13 mouse cellular contexts compared by ENCODE assay signal in the genomic region with DNA sequence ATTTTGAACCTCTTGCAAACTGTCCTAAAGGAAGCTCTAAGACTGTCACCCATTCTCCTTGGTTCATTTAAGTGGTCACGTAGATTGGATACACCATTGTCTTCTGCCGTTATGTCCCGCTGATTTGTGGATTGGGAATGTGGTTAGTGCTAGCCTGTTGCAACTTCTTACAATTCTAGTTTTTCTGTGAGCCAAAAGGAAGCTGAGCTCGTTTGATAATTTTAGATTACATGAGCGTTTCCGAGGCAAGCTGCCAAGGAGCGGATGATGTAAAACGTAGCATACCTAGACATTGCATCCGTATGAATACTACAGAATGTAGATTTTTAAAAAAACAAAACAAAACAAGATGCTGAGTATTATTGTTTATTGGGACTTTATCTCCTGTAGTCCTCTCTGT. TPM values are rescaled to one million over a fixed set of nuclear protein-coding genes. Genes with fewer than 3 reads are reported as not detected.
DNase-seq lines count a peak whose midpoint lies in the region; ATAC-seq and TF ChIP-seq lines count a peak whose summit lies in the region.
"Had no signal": no experiment of that assay in that cellular context is flagged by ENCODE, and none has a peak within 500 bp of the region (broad histone marks: within the 10 kb centered on the region; RNA-seq: fewer than 3 reads in every experiment).

No protein-coding gene starts in this region.

- no peaks in the 10 kb centered on the region for H3K4me1 ChIP-seq in heart, embryonic 16.5 days (ENCODE audit: control insufficient read depth, insufficient read depth, low read length)
- H3K4me1 ChIP-seq in heart, embryonic 11.5 days (ENCODE audit: control insufficient read depth, insufficient read depth, low read length) = no peaks in the 10 kb centered on the region
- H3K4me1 ChIP-seq in lung, postnatal 0 days (ENCODE audit: insufficient read depth, low read depth, low read length) = no peaks in the 10 kb centered on the region
- H3K4me1 ChIP-seq: embryonic facial prominence, embryonic 13.5 days; hindbrain, embryonic 10.5 days; limb, embryonic 15.5 days had no signal

- WGBS in heart, embryonic 16.5 days = 42% methylated on average over 9 of the region's 9 CpGs
- 54% methylated on average over 9 of the region's 9 CpGs for WGBS in heart, embryonic 11.5 days (ENCODE audit: insufficient replicate concordance)
- WGBS in lung, postnatal 0 days = 32% methylated on average over 9 of the region's 9 CpGs

- peak; percentile 55; the same call in 1 of the 2 replicates for TF ChIP-seq EP300 in lung, postnatal 0 days (IDR thresholded peaks at IDR 0.05)

- peak; percentile 46 for DNase-seq in urinary bladder, postnatal 14 days (ENCODE audit: low spot score)
- DNase-seq in urinary bladder, postnatal 36 days (ENCODE audit: low spot score in 2 of 2) = no peak
- peak; percentile 48 for DNase-seq in lung, postnatal 0 days (ENCODE audit: low spot score)
- no peak for DNase-seq in thymus, postnatal 4 days
- no peak for DNase-seq in cerebellum, postnatal 10 days
- DNase-seq in gastrocnemius, postnatal 14 days = no peak
- DNase-seq: cerebellum, adult 8-10 months had no signal

- H3K4me2 ChIP-seq in heart, embryonic 16.5 days (ENCODE audit: low read depth, low read length) = peak overlapping the region; percentile 15; the same call in 1 of the 2 replicates
- H3K4me2 ChIP-seq in heart, embryonic 11.5 days = no peak overlapping the region
- peak overlapping the region; percentile 28; the same call in 1 of the 2 replicates for H3K4me2 ChIP-seq in lung, postnatal 0 days (replicated peaks; ENCODE audit: low read depth, low read length)
- H3K4me2 ChIP-seq: embryonic facial prominence, embryonic 13.5 days; limb, embryonic 15.5 days had no signal

- H3K27ac ChIP-seq in heart, embryonic 16.5 days (ENCODE audit: low read length) = 0 out of 2 replicates have a peak overlapping the region, but pooled peaks have one; percentile 46
- no peak overlapping the region for H3K27ac ChIP-seq in heart, embryonic 11.5 days (ENCODE audit: low read depth, low read length)
- no peak overlapping the region; the same call in 1 of the 2 replicates for H3K27ac ChIP-seq in lung, postnatal 0 days (ENCODE audit: low read length)
- H3K27ac ChIP-seq: embryonic facial prominence, embryonic 13.5 days; hindbrain, embryonic 10.5 days; limb, embryonic 15.5 days had no signal

- no peak for ATAC-seq in heart, embryonic 16.5 days (replicated peaks; ENCODE audit: extremely low read depth, insufficient read depth, low FRiP score)
- ATAC-seq in heart, embryonic 11.5 days (replicated peaks; ENCODE audit: insufficient number of reproducible peaks, low FRiP score, low TSS enrichment) = no peak
- 0 out of 2 replicates have a peak, but pooled peaks have one; percentile 14 for ATAC-seq in lung, postnatal 0 days

- H3K36me3 ChIP-seq in heart, embryonic 16.5 days (ENCODE audit: control insufficient read depth, insufficient read depth) = no peaks in the 10 kb centered on the region
- no peaks in the 10 kb centered on the region for H3K36me3 ChIP-seq in heart, embryonic 11.5 days (ENCODE audit: control insufficient read depth, insufficient read depth, low read length)
- no peaks in the 10 kb centered on the region for H3K36me3 ChIP-seq in lung, postnatal 0 days (ENCODE audit: insufficient read depth, low read length)
- H3K36me3 ChIP-seq: embryonic facial prominence, embryonic 13.5 days; hindbrain, embryonic 10.5 days; limb, embryonic 15.5 days had no signal

- no peak overlapping the region for H3K9ac ChIP-seq in heart, embryonic 16.5 days (ENCODE audit: low read length)
- no peak overlapping the region for H3K9ac ChIP-seq in heart, embryonic 11.5 days (ENCODE audit: low read depth, low read length)
- no peak overlapping the region for H3K9ac ChIP-seq in lung, postnatal 0 days (replicated peaks; ENCODE audit: low read depth)
- H3K9ac ChIP-seq: embryonic facial prominence, embryonic 13.5 days; limb, embryonic 15.5 days had no signal

- H3K9me3 ChIP-seq in heart, embryonic 16.5 days (replicated peaks; ENCODE audit: control insufficient read depth, low read length) = no peaks in the 10 kb centered on the region
- H3K9me3 ChIP-seq in heart, embryonic 11.5 days (replicated peaks; ENCODE audit: control insufficient read depth, low read length) = no peaks in the 10 kb centered on the region
- H3K9me3 ChIP-seq in lung, postnatal 0 days (ENCODE audit: low read length) = no peaks in the 10 kb centered on the region
- H3K9me3 ChIP-seq: embryonic facial prominence, embryonic 13.5 days; hindbrain, embryonic 10.5 days; limb, embryonic 15.5 days had no signal

- TF ChIP-seq CTCF in lung, postnatal 0 days (IDR thresholded peaks at IDR 0.05) = no peak

- no peaks in the 10 kb centered on the region for H3K27me3 ChIP-seq in heart, embryonic 16.5 days (ENCODE audit: control insufficient read depth, insufficient read depth, low read length)
- H3K27me3 ChIP-seq in heart, embryonic 11.5 days (ENCODE audit: control insufficient read depth, insufficient read depth, low read length) = no peaks in the 10 kb centered on the region
- no peaks in the 10 kb centered on the region for H3K27me3 ChIP-seq in lung, postnatal 0 days (replicated peaks; ENCODE audit: insufficient read depth, low read length)
- H3K27me3 ChIP-seq: CH12.LX; embryonic facial prominence, embryonic 13.5 days; limb, embryonic 15.5 days had no signal

- no peak overlapping the region for H3K4me3 ChIP-seq in heart, embryonic 16.5 days (ENCODE audit: low read length)
- no peak overlapping the region for H3K4me3 ChIP-seq in heart, embryonic 11.5 days (ENCODE audit: low read depth, low read length)
- no peak overlapping the region for H3K4me3 ChIP-seq in lung, postnatal 0 days (ENCODE audit: low read depth, low read length)
- H3K4me3 ChIP-seq: embryonic facial prominence, embryonic 13.5 days; hindbrain, embryonic 10.5 days; limb, embryonic 15.5 days had no signal

- intact Hi-C loops in gastrocnemius, postnatal 14 days (cut with DNase I; ENCODE audit: low total_unique reads) = no loop called here

RNA-seq across cellular contexts. Expression of gene Lcp1, which starts 17.3 kb away (rescaled TPM):
- 32.7 and 47.5 TPM in 2 replicates for polyA plus RNA-seq in heart, embryonic 16.5 days (2015; fragmentation: Nextera tagmentation; extraction: Ambion mirVana)
- polyA plus RNA-seq in heart, embryonic 11.5 days (2014; fragmentation: Nextera tagmentation; extraction: Ambion mirVana) = 33.0 and 35.7 TPM in 2 replicates
- polyA plus RNA-seq in lung, postnatal 0 days (2015; fragmentation: Nextera tagmentation; extraction: Ambion mirVana) = 73.7 and 89.5 TPM in 2 replicates
- total RNA-seq in gastrocnemius, postnatal 14 days (2021) = 1 to 10 TPM; 6.0 to 8.2 TPM

RNA-seq across cellular contexts. Expression of gene Lrrc63, which starts 17.5 kb away (rescaled TPM):
- polyA plus RNA-seq in heart, embryonic 16.5 days (2015; fragmentation: Nextera tagmentation; extraction: Ambion mirVana) = 0.07 TPM in 2 replicates
- not detected in 2 replicates for polyA plus RNA-seq in heart, embryonic 11.5 days (2014; fragmentation: Nextera tagmentation; extraction: Ambion mirVana)
- polyA plus RNA-seq in lung, postnatal 0 days (2015; fragmentation: Nextera tagmentation; extraction: Ambion mirVana) = 0.06 and 0.17 TPM in 2 replicates
- not detected for total RNA-seq in gastrocnemius, postnatal 14 days (2021)
- total RNA-seq: CH12.LX had no signal
- polyA plus RNA-seq: embryonic facial prominence, embryonic 13.5 days; limb, embryonic 15.5 days had no signal

Comparison
In these comparisons a context has a peak if more than half of its experiments do, and no peak if none do; other contexts are left out.
1. DNase-seq: peak in urinary bladder, postnatal 14 days (single experiment) and lung, postnatal 0 days (single experiment); none in urinary bladder, postnatal 36 days (0 of 2), thymus, postnatal 4 days (single experiment), cerebellum, postnatal 10 days (0 of 2) and gastrocnemius, postnatal 14 days (single experiment).